Mouse (Mus musculus): ENCODE measurements at regions not wholly inside any gene's neighbourhood (a gene's known extent, or its start where the extent isn't known, plus 50 kb on each side); places are given as distances from the start of the nearest gene placed in this dataset.

- TF ChIP-seq CTCF (IDR thresholded peaks at IDR 0.05; ENCODE audit: low read depth) (peak; percentile 90), EP300 (IDR thresholded peaks at IDR 0.05; ENCODE audit: low read depth) (no peak)
These were observed 115.4 kb downstream of the Sec23ip start for GRCm38 (mm10) chr7:128860141-128860540.

Data from liver, postnatal 0 days (tissue).